Mouse (Mus musculus) hindbrain, embryonic 15.5 days (tissue): ENCODE measurements around the gene Naa30. TPM values are rescaled to one million over a fixed set of nuclear protein-coding genes. Genes with fewer than 3 reads are reported as not detected.

Source experiments
- ATAC-seq: fragments of 200-750 bp; cut with Nextera tagmentation; 2 replicates; pipeline ENCODE4 v1.8.0; 2017; ENCODE audit warnings: low read depth, moderate number of reproducible peaks, moderate TSS enrichment; ENCODE audit not compliant: low FRiP score
- H3K27ac ChIP-seq: fragments of 300-500 bp; sonication (generic); replicated peaks from 2 replicates; pipeline ENCODE4 v1.5.1; 2015; ENCODE audit warnings: mild to moderate bottlenecking, inconsistent platforms
- H3K27me3 ChIP-seq: fragments of 300-500 bp; sonication (generic); 2 replicates; pipeline ENCODE4 v1.6.1; 2015; ENCODE audit warnings: control low read depth, inconsistent platforms
- H3K36me3 ChIP-seq: fragments of 300-500 bp; sonication (generic); 2 replicates; pipeline ENCODE4 v1.6.1; 2015; ENCODE audit warnings: control low read depth, inconsistent platforms
- H3K4me1 ChIP-seq: fragments of 300-500 bp; sonication (generic); replicated peaks from 2 replicates; pipeline ENCODE4 v1.6.1; 2015; ENCODE audit warnings: control low read depth, inconsistent platforms
- H3K4me2 ChIP-seq: fragments of 300-500 bp; sonication (generic); 2 replicates; pipeline ENCODE4 v1.6.1; 2015; ENCODE audit warnings: moderate library complexity, mild to moderate bottlenecking, inconsistent platforms
- H3K4me3 ChIP-seq: fragments of 300-500 bp; sonication (generic); 2 replicates; pipeline ENCODE4 v1.5.1; 2015; ENCODE audit warnings: mild to moderate bottlenecking, inconsistent platforms
- H3K9ac ChIP-seq: fragments of 300-500 bp; sonication (generic); 2 replicates; pipeline ENCODE4 v1.6.1; 2015; ENCODE audit warnings: inconsistent platforms
- H3K9me3 ChIP-seq: fragments of 300-500 bp; sonication (generic); 2 replicates; pipeline ENCODE4 v1.6.1; 2016; ENCODE audit warnings: control low read depth, inconsistent platforms
- WGBS: fragments of 180-500 bp; shearing (Covaris S2); methylation state at CpG from one replicate; pipeline ENCODE4 v1.1.7; 2015; 5-methylcytosine and 5-hydroxymethylcytosine counted together
- polyA plus RNA-seq: library from polyadenylated mRNA; unstranded; fragments of >200 nt; fragmentation: Nextera tagmentation; extraction: Ambion mirVana; gene quantifications from 2 replicates; pipeline ENCODE4 v1.2.1, GENCODE M21; 2015

Naa30 gene
- polyA plus RNA-seq: 14.5 and 15.0 TPM in 2 replicates

DNA sequence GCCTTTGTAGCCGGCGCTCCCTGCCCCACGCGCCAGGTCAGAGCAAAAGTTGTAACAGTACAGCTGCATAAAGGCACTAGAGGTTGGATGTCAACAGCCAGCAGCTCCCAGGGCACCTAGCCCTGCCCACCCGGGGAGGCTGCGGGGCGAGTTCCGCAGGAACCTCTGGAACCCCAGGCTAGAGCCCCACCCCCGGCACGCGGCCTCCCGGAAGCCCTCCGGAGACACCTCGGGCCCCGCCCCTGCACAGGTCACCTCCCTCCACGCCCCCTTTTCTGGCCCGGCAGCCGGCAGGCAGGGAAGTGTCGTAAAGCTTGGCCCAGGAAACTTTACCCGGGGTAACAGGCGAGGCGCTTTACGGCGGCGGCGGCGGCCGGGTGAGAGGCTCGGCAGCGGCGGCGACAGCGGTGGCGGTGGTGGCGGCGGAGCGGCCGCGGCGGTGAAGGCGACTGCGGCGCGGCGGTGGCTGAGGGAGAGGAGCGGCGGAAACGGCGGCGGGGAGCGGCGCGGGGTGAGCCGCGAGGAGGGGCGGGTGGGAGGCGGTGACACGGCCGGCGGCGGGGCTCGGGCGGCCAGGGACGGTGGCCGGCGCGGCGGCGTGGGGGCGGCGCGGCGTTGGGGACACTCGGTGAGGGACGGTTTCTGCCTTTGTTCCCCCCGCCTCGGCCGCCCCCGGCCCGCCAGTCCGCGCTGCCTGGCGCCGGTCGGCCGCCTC, at the start of gene Naa30:
TSS of gene Naa30 (plus strand) at position 360 of the 715 bp plus-strand sequence.
- peak; percentile 92 for ATAC-seq
- under 1% methylated on average over 66 of the region's 86 CpGs for WGBS
- Histone ChIP-seq H3K36me3 (0 out of 2 replicates have a peak, but pooled peaks cover 3% of the 10 kb centered on the region), H3K4me2 (peak within 1 kb of the TSS; percentile 81), H3K9me3 (no peaks in the 10 kb centered on the region), H3K4me3 (peak within 1 kb of the TSS; percentile 61), H3K27me3 (no peaks in the 10 kb centered on the region), H3K4me1 (peaks cover 34% of the 10 kb centered on the region), H3K9ac (peak within 1 kb of the TSS; percentile 96), H3K27ac (peak within 1 kb of the TSS; percentile 73)

DNA sequence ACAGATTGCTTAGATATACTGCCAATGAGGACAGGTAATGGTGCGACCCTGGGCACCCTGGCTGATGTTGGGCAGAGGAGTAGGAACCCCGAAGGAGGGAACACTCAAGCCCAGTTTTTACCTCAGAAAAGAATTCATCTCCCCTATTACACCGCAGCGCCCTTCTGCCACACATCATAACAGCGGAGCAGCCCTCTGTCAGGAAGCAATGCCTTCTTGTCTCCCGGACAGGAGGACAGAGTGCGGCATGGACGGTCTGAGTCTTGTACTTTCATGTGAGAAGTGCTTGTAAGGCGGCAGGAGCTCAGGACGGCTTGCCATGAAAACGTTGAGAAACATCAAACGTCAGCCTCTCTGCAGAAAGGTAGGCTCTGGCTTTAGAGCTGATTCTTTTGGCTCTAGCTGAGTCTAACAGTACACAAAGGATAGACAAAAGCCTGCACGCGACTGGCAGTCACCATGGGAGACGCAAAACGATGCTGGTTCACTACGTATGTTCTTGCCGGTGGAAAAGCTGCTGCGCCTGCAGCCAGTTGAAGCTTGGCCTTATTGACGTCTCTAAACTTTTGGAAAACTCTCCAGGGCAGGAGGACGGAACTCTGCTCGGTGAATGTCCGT, 44.8 kb upstream of the Naa30 start:
- Histone ChIP-seq H3K4me3 (peak overlapping the region; percentile 9), H3K4me2 (peak overlapping the region; percentile 52), H3K9me3 (no peaks in the 10 kb centered on the region), H3K4me1 (peaks cover 9% of the 10 kb centered on the region), H3K9ac (0 out of 2 replicates have a peak overlapping the region, but pooled peaks have one; percentile 1), H3K27ac (0 out of 2 replicates have a peak overlapping the region, but pooled peaks have one; percentile 2), H3K27me3 (no peaks in the 10 kb centered on the region), H3K36me3 (no peaks in the 10 kb centered on the region)
- ATAC-seq: peak; percentile 66
- 35% methylated on average over 23 of the region's 23 CpGs for WGBS

DNA sequence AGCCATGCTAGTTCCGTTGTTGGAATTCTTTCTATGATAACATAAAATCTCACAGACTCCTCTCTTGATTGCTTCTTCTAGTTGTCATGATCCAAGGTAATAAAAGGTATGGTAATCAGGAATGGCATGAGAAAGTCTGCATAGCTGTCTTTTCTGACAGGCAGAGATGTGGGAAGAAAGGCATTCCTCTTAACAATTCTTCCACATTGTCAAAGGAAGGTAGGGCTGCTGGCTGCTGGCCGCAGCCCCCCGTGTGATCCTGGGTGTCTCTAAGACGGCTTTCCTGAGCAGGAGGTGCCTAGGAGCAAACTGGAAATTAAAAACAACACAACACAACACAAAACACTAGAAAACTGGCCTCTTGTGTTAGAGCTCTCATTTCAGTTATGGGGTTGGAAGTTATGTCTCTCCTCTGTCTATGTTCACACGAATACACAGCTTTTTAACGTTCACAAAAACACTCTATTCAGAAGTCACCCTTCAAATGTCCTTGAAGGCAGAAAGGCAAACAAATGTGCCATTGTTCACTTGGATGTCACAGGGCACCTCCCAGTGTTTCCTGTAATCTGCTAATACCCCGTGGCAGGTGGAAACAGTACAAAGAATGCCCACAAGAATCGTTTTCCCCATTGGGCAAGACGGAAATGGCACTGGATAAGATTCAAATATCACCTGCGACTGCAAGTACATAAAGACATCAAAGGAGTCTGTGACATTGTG, 43.3 kb upstream of the Naa30 start:
- 43% methylated on average over 10 of the region's 10 CpGs for WGBS
- H3K27me3 ChIP-seq: no peaks in the 10 kb centered on the region
- no peaks in the 10 kb centered on the region for H3K36me3 ChIP-seq
- peaks cover 9% of the 10 kb centered on the region for H3K4me1 ChIP-seq
- H3K9ac ChIP-seq: no peak overlapping the region
- no peak overlapping the region for H3K4me2 ChIP-seq
- H3K4me3 ChIP-seq: no peak overlapping the region
- no peak for ATAC-seq
- H3K27ac ChIP-seq: no peak overlapping the region
- H3K9me3 ChIP-seq: no peaks in the 10 kb centered on the region

DNA sequence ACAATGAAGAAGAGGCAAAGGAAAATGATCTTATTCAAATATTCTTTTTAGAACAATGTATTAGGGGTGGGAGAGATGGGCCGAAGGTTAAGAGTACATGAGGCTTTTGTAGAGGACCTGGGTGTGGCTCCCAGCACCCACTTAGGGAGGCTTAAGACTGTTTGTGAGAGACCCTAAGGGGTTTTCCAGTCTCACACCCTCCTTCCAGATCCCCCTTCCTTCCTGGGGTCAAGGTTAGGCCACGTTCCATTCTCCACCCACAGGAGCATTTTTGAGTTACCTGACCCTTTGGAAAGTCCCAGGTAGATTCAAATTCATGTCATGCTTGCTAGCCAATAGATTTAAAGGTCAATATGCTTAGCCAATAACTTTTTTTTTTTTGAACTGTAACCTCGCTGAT, 39.6 kb upstream of the Naa30 start:
- Histone ChIP-seq H3K9me3 (no peaks in the 10 kb centered on the region), H3K27me3 (no peaks in the 10 kb centered on the region), H3K9ac (no peak overlapping the region), H3K36me3 (no peaks in the 10 kb centered on the region), H3K27ac (no peak overlapping the region), H3K4me3 (no peak overlapping the region), H3K4me1 (peaks cover 4% of the 10 kb centered on the region; the same call in 1 of the 2 replicates), H3K4me2 (no peak overlapping the region)
- 86% methylated on average over 3 of the region's 3 CpGs for WGBS
- ATAC-seq: no peak

DNA sequence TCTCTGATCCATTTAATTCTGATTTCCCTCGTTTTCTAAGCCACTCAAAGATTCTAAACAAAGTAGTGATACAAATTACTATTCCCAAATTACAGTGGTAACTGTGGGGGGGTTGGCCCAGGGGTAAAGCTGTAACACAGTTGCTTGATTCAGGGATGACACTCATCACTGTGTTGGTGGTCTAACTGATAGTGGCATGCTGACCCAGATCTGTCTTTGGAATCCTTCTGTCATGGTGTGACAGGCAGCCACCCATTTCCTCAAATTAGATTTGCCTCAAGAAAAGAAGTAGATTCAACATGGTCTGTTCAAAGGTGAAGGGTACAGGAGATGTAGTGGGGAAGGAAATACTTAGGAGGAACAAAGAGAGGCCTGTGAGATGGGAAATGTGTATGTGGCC, 33.9 kb upstream of the Naa30 start:
- ATAC-seq: no peak
- Histone ChIP-seq H3K36me3 (no peaks in the 10 kb centered on the region), H3K27ac (no peak overlapping the region), H3K4me3 (no peak overlapping the region), H3K27me3 (no peaks in the 10 kb centered on the region), H3K4me1 (0 out of 2 replicates have a peak, but pooled peaks cover 4% of the 10 kb centered on the region), H3K9me3 (no peaks in the 10 kb centered on the region), H3K9ac (no peak overlapping the region), H3K4me2 (no peak overlapping the region)
- 58% methylated on average over 1 of the region's 1 CpGs for WGBS

DNA sequence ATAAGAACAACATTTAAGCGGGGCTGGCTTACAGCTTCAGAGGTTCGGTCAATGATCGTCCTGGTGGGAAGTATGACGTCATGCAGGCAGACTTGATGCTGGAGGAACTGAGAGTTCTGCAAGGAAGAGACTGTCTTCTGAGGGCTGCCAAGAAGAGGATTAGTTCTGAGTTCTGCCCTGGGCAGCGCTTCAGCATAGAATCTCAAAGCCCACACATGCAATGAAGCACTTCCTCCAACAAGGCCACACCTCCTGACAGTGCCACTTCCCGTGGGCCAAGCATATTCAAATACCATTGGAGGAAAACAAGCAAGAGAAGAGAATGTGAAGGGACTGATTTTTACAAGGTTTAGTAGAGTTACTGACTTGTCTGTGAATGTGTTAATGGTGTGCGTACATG, 31.3 kb upstream of the Naa30 start:
- H3K9ac ChIP-seq: no peak overlapping the region
- no peak overlapping the region for H3K4me2 ChIP-seq
- H3K9me3 ChIP-seq: no peaks in the 10 kb centered on the region
- 0 out of 2 replicates have a peak, but pooled peaks cover 4% of the 10 kb centered on the region for H3K4me1 ChIP-seq
- no peaks in the 10 kb centered on the region for H3K36me3 ChIP-seq
- H3K27me3 ChIP-seq: no peaks in the 10 kb centered on the region
- 90% methylated on average over 7 of the region's 7 CpGs for WGBS
- no peak overlapping the region for H3K27ac ChIP-seq
- H3K4me3 ChIP-seq: no peak overlapping the region
- no peak for ATAC-seq

DNA sequence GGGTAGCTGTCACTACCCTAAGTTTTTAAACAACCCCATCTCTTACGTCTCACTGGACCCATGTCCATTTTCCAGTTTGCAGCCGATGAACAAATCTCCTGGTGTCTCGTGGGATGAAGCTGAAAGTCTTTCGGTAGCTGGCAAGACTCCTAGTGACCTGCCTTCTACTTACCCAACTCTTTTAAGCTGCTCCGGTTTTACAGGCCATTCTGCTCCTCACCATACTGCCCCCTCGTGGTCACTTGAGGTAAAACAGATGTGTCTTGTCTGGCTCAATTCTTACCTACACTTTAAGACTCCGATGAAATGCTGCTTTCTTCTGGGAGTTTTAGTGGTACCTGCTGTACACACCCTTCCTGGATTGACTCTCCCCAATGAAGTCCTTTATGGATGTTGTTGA, 18.2 kb upstream of the Naa30 start:
- WGBS: 35% methylated on average over 7 of the region's 7 CpGs
- Histone ChIP-seq H3K4me2 (no peak overlapping the region), H3K4me1 (no peaks in the 10 kb centered on the region), H3K36me3 (no peaks in the 10 kb centered on the region), H3K4me3 (no peak overlapping the region), H3K27me3 (no peaks in the 10 kb centered on the region), H3K9me3 (no peaks in the 10 kb centered on the region), H3K9ac (no peak overlapping the region), H3K27ac (no peak overlapping the region)
- ATAC-seq: no peak

DNA sequence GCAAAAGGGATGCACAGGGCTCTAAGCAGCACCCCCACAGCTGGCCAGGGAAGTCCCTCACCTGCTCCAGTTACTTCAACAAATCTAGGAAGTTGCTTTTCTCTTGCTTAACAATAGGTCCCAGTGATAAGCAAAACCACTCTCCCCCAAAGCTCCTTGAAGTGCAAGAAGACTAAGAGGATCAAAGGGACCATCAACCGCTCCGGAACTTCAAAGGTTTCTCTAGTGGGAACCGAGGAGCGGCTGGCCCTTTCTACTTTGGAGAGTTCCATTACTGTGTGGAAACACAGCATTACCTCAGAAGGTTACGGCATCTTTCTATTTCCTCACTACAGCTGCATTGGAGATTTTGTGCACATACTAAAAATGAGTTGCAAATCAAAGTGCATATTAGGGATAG, 16.5 kb upstream of the Naa30 start:
- Histone ChIP-seq H3K9ac (no peak overlapping the region), H3K27me3 (no peaks in the 10 kb centered on the region), H3K4me2 (no peak overlapping the region), H3K9me3 (no peaks in the 10 kb centered on the region), H3K4me1 (no peaks in the 10 kb centered on the region), H3K27ac (no peak overlapping the region), H3K4me3 (no peak overlapping the region), H3K36me3 (no peaks in the 10 kb centered on the region)
- no peak for ATAC-seq
- 31% methylated on average over 5 of the region's 5 CpGs for WGBS

DNA sequence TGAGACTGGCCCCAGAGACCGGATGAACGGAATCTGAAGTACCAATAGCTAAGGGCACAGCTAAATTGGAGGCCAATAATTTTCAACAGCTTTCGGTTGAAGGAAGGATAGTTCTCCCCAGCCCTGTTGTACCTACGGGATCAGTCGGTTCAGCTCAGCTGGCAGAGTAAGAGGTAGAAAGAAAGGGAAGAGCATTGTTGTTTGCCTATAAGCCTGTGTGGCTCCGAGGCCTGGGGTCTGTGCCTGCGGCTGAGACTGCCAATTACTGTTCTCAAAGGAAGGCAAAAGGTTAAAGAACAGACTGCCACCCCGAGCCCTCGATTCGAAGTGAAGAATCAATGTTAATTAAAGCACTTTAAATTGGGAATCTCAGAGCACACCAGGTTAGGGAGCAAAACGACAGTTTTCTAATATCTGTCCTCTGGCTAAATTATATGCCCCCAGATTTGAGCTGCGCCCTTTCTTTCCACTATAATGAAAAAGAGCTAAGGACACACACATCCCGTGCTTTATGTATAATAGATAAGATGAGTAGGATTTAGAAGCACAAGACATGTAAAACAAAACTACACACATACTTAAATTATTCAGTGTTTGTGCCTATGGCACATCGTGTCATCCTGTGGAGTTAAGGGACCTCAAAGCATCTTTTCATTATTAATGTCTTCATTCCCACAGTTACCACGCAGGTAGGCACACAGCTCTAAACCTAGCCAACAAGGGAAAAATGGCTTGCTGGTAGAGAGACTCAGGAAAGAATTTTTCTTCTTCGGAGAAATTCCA, 13.7 kb upstream of the Naa30 start:
- no peaks in the 10 kb centered on the region for H3K9me3 ChIP-seq
- H3K4me2 ChIP-seq: no peak overlapping the region
- H3K4me1 ChIP-seq: no peaks in the 10 kb centered on the region
- ATAC-seq: no peak
- H3K9ac ChIP-seq: no peak overlapping the region
- 74% methylated on average over 16 of the region's 16 CpGs for WGBS
- no peak overlapping the region for H3K27ac ChIP-seq
- H3K27me3 ChIP-seq: no peaks in the 10 kb centered on the region
- no peak overlapping the region for H3K4me3 ChIP-seq
- H3K36me3 ChIP-seq: no peaks in the 10 kb centered on the region

DNA sequence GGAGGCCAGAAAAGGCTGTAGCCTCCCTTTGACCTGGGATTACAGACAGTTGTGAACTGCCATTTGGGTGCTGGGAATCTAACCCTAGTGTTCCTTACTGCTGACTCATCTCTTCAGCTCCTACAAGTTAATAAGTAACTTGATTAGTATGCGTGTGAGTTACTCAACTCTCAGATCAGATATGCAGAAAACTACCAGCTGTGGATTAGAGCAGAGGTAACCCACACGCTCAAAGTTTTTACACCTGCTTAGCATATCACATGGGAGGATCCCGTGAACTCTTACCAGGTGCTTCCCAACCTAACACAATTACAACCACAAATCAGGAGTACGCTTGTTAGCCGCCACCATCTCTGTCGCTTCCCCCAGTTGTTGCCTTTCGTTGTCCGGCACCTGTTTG, 740 bp upstream of the Naa30 start:
- 28% methylated on average over 8 of the region's 8 CpGs for WGBS
- peak; percentile 32 for ATAC-seq
- H3K27me3 ChIP-seq: no peaks in the 10 kb centered on the region
- peak overlapping the region; percentile 61 for H3K4me3 ChIP-seq
- no peaks in the 10 kb centered on the region for H3K9me3 ChIP-seq
- 0 out of 2 replicates have a peak, but pooled peaks cover 3% of the 10 kb centered on the region for H3K36me3 ChIP-seq
- H3K4me1 ChIP-seq: peaks cover 33% of the 10 kb centered on the region
- H3K9ac ChIP-seq: peak overlapping the region; percentile 96
- H3K27ac ChIP-seq: no peak overlapping the region
- peak overlapping the region; percentile 81 for H3K4me2 ChIP-seq

DNA sequence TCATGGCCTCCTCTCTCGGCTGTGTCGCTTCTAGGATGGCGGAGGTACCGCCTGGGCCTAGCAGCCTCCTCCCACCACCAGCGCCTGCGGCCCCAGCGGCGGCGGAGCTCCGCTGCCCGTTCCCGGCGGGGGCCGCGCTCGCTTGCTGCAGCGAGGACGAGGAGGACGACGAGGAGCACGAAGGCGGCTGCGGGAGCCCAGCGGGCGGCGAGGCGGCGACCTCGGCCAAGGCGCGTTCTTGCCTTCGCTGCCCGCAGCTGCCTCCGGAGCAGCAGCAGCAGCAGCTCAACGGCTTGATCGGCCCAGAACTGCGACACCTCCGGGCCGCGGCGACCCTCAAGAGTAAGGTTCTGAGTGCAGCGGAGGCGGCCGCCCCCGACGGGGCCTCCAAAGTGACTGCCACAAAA, 559 bp downstream of the Naa30 start:
- ATAC-seq: peak; percentile 83
- WGBS: under 1% methylated on average over 45 of the region's 46 CpGs

More for the DNA sequence above, 559 bp downstream of the Naa30 start:
- peak overlapping the region; percentile 81 for H3K4me2 ChIP-seq
- H3K9me3 ChIP-seq: no peaks in the 10 kb centered on the region
- H3K9ac ChIP-seq: peak overlapping the region; percentile 96
- H3K4me1 ChIP-seq: peaks cover 36% of the 10 kb centered on the region
- peak overlapping the region; percentile 73 for H3K27ac ChIP-seq
- H3K36me3 ChIP-seq: 0 out of 2 replicates have a peak, but pooled peaks cover 3% of the 10 kb centered on the region
- no peaks in the 10 kb centered on the region for H3K27me3 ChIP-seq
- peak overlapping the region; percentile 61 for H3K4me3 ChIP-seq
